Mouse (Mus musculus): ENCODE data around the gene Myl6b. TPM values are rescaled to one million over a fixed set of nuclear protein-coding genes. Genes with fewer than 3 reads are reported as not detected.
A peak's percentile ranks its signal among the peaks of the same experiment; 100 is the strongest.

Gene Myl6b
- polyA plus RNA-seq, 1 experiment = 23.2 TPM

GRCm38 (mm10) chr10:128458348-128458718 is 40.2 kb downstream of the Myl6b start:
- H3K4me3 ChIP-seq (ENCODE audit: control insufficient read depth, low read depth, low read length) = peak overlapping the region; percentile 97
- TF ChIP-seq CTCF (IDR thresholded peaks at IDR 0.05; ENCODE audit: control insufficient read depth, insufficient read depth, insufficient replicate concordance, low read depth, low read length) (no peak), POLR2A (IDR thresholded peaks at IDR 0.05; ENCODE audit: control insufficient read depth, low read depth, low read length) (no peak)
- H3K27me3 ChIP-seq (ENCODE audit: control insufficient read depth, insufficient read depth, low read length) = no peaks in the 10 kb centered on the region

GRCm38 (mm10) chr10:128457676-128458075 is 40.8 kb downstream of the Myl6b start:
- TF ChIP-seq CTCF (IDR thresholded peaks at IDR 0.05; ENCODE audit: control insufficient read depth, insufficient read depth, insufficient replicate concordance, low read depth, low read length) = no peak
- TF ChIP-seq POLR2A (IDR thresholded peaks at IDR 0.05; ENCODE audit: control insufficient read depth, low read depth, low read length) = no peak
- Histone ChIP-seq H3K36me3 (ENCODE audit: control insufficient read depth, insufficient read depth, low read length) (peaks cover 2% of the 10 kb centered on the region; the same call in 1 of the 2 replicates), H3K4me3 (ENCODE audit: control insufficient read depth, low read depth, low read length) (no peak overlapping the region)

More at GRCm38 (mm10) chr10:128458348-128458718, 40.2 kb downstream of the Myl6b start:
- peak overlapping the region; percentile 90 for H3K27ac ChIP-seq (ENCODE audit: control insufficient read depth, insufficient read depth, low read depth, low read length)
- H3K36me3 ChIP-seq (ENCODE audit: control insufficient read depth, insufficient read depth, low read length) = peaks cover 2% of the 10 kb centered on the region
- H3K4me1 ChIP-seq (ENCODE audit: control insufficient read depth, insufficient read depth, low read length) = peaks cover 7% of the 10 kb centered on the region

GRCm38 (mm10) chr10:128455280-128455679 is 43.2 kb downstream of the Myl6b start:
- Histone ChIP-seq H3K4me3 (ENCODE audit: control insufficient read depth, low read depth, low read length) (peak overlapping the region; percentile 30), H3K36me3 (ENCODE audit: control insufficient read depth, insufficient read depth, low read length) (no peaks in the 10 kb centered on the region), H3K4me1 (ENCODE audit: control insufficient read depth, insufficient read depth, low read length) (peaks cover 7% of the 10 kb centered on the region), H3K27me3 (ENCODE audit: control insufficient read depth, insufficient read depth, low read length) (no peaks in the 10 kb centered on the region), H3K27ac (ENCODE audit: control insufficient read depth, insufficient read depth, low read depth, low read length) (no peak overlapping the region)
- no peak for TF ChIP-seq POLR2A (IDR thresholded peaks at IDR 0.05; ENCODE audit: control insufficient read depth, low read depth, low read length)
- 0 out of 2 replicates have a peak, but pooled peaks have one; percentile 21 for TF ChIP-seq CTCF (IDR thresholded peaks at IDR 0.05; ENCODE audit: control insufficient read depth, insufficient read depth, insufficient replicate concordance, low read depth, low read length)

More at GRCm38 (mm10) chr10:128457676-128458075, 40.8 kb downstream of the Myl6b start:
- no peaks in the 10 kb centered on the region for H3K27me3 ChIP-seq (ENCODE audit: control insufficient read depth, insufficient read depth, low read length)
- peaks cover 7% of the 10 kb centered on the region for H3K4me1 ChIP-seq (ENCODE audit: control insufficient read depth, insufficient read depth, low read length)
- H3K27ac ChIP-seq (ENCODE audit: control insufficient read depth, insufficient read depth, low read depth, low read length) = no peak overlapping the region

GRCm38 (mm10) chr10:128454471-128454870 is 44.0 kb downstream of the Myl6b start:
- Histone ChIP-seq H3K4me3 (ENCODE audit: control insufficient read depth, low read depth, low read length) (no peak overlapping the region), H3K27ac (ENCODE audit: control insufficient read depth, insufficient read depth, low read depth, low read length) (no peak overlapping the region), H3K4me1 (ENCODE audit: control insufficient read depth, insufficient read depth, low read length) (peaks cover 3% of the 10 kb centered on the region), H3K36me3 (ENCODE audit: control insufficient read depth, insufficient read depth, low read length) (no peaks in the 10 kb centered on the region), H3K27me3 (ENCODE audit: control insufficient read depth, insufficient read depth, low read length) (no peaks in the 10 kb centered on the region)
- TF ChIP-seq POLR2A (IDR thresholded peaks at IDR 0.05; ENCODE audit: control insufficient read depth, low read depth, low read length) = no peak
- no peak for TF ChIP-seq CTCF (IDR thresholded peaks at IDR 0.05; ENCODE audit: control insufficient read depth, insufficient read depth, insufficient replicate concordance, low read depth, low read length)

- H3K36me3 ChIP-seq (ENCODE audit: control insufficient read depth, insufficient read depth, low read length) = no peaks in the 10 kb centered on the region
- no peaks in the 10 kb centered on the region; the same call in 1 of the 2 replicates for H3K4me1 ChIP-seq (ENCODE audit: control insufficient read depth, insufficient read depth, low read length)
- H3K27ac ChIP-seq (ENCODE audit: control insufficient read depth, insufficient read depth, low read depth, low read length) = no peak overlapping the region
- H3K4me3 ChIP-seq (ENCODE audit: control insufficient read depth, low read depth, low read length) = no peak overlapping the region
- TF ChIP-seq CTCF (IDR thresholded peaks at IDR 0.05; ENCODE audit: control insufficient read depth, insufficient read depth, insufficient replicate concordance, low read depth, low read length) = no peak
- TF ChIP-seq POLR2A (IDR thresholded peaks at IDR 0.05; ENCODE audit: control insufficient read depth, low read depth, low read length) = no peak
- H3K27me3 ChIP-seq (ENCODE audit: control insufficient read depth, insufficient read depth, low read length) = no peaks in the 10 kb centered on the region
Observed at GRCm38 (mm10) chr10:128451014-128451413, 47.5 kb downstream of the Myl6b start.

GRCm38 (mm10) chr10:128445407-128445806 is 53.1 kb downstream of the Myl6b start:
- TF ChIP-seq POLR2A (IDR thresholded peaks at IDR 0.05; ENCODE audit: control insufficient read depth, low read depth, low read length) (no peak), CTCF (IDR thresholded peaks at IDR 0.05; ENCODE audit: control insufficient read depth, insufficient read depth, insufficient replicate concordance, low read depth, low read length) (no peak)
- Histone ChIP-seq H3K36me3 (ENCODE audit: control insufficient read depth, insufficient read depth, low read length) (no peaks in the 10 kb centered on the region), H3K4me3 (ENCODE audit: control insufficient read depth, low read depth, low read length) (no peak overlapping the region), H3K27me3 (ENCODE audit: control insufficient read depth, insufficient read depth, low read length) (no peaks in the 10 kb centered on the region), H3K4me1 (ENCODE audit: control insufficient read depth, insufficient read depth, low read length) (no peaks in the 10 kb centered on the region), H3K27ac (ENCODE audit: control insufficient read depth, insufficient read depth, low read depth, low read length) (no peak overlapping the region)

- no peak overlapping the region for H3K4me3 ChIP-seq (ENCODE audit: control insufficient read depth, low read depth, low read length)
- no peaks in the 10 kb centered on the region for H3K4me1 ChIP-seq (ENCODE audit: control insufficient read depth, insufficient read depth, low read length)
- TF ChIP-seq POLR2A (IDR thresholded peaks at IDR 0.05; ENCODE audit: control insufficient read depth, low read depth, low read length) (no peak), CTCF (IDR thresholded peaks at IDR 0.05; ENCODE audit: control insufficient read depth, insufficient read depth, insufficient replicate concordance, low read depth, low read length) (no peak)
- no peak overlapping the region for H3K27ac ChIP-seq (ENCODE audit: control insufficient read depth, insufficient read depth, low read depth, low read length)
- H3K27me3 ChIP-seq (ENCODE audit: control insufficient read depth, insufficient read depth, low read length) = no peaks in the 10 kb centered on the region
- no peaks in the 10 kb centered on the region for H3K36me3 ChIP-seq (ENCODE audit: control insufficient read depth, insufficient read depth, low read length)
Observed at GRCm38 (mm10) chr10:128444354-128444753, 54.1 kb downstream of the Myl6b start.

Other genes with a start within 250 kb of the Myl6b start
- 0.05 TPM in 1 of 2 replicates, not detected in the other for gene Apon, start 244.6 kb downstream of the Myl6b start, polyA plus RNA-seq (2012; rRNA removed)
- 0.44 and 0.60 TPM in 2 replicates for gene Apof, start 230.0 kb downstream of the Myl6b start, polyA plus RNA-seq (2012; rRNA removed)
- 6.0 and 6.6 TPM in 2 replicates for gene Stat2, start 228.1 kb downstream of the Myl6b start, polyA plus RNA-seq (2012; rRNA removed)
- gene Il23a, start 199.9 kb downstream of the Myl6b start, polyA plus RNA-seq (2012; rRNA removed) = 0.06 and 0.36 TPM in 2 replicates
- gene Pan2, start 195.3 kb downstream of the Myl6b start, polyA plus RNA-seq (2012; rRNA removed) = 21.1 and 24.6 TPM in 2 replicates
- 7.4 and 9.2 TPM in 2 replicates for gene Cnpy2, start 176.2 kb downstream of the Myl6b start, polyA plus RNA-seq (2012; rRNA removed)
- gene Cs, start 161.0 kb downstream of the Myl6b start, polyA plus RNA-seq (2012; rRNA removed) = 58.8 and 59.4 TPM in 2 replicates
- 21.2 TPM in 2 replicates for gene Coq10a, start 129.7 kb downstream of the Myl6b start, polyA plus RNA-seq (2012; rRNA removed)
- gene Ankrd52, start 121.6 kb downstream of the Myl6b start, polyA plus RNA-seq (2012; rRNA removed) = 6.8 and 7.0 TPM in 2 replicates
- 0.14 and 0.18 TPM in 2 replicates for gene Slc39a5, start 97.5 kb downstream of the Myl6b start, polyA plus RNA-seq (2012; rRNA removed)
- 22.5 and 27.7 TPM in 2 replicates for gene Nabp2, start 87.2 kb downstream of the Myl6b start, polyA plus RNA-seq (2012; rRNA removed)
- 82.6 and 84.1 TPM in 2 replicates for gene Rnf41, start 87.0 kb downstream of the Myl6b start, polyA plus RNA-seq (2012; rRNA removed)
- 138 and 141 TPM in 2 replicates for gene Smarcc2, start 39.4 kb downstream of the Myl6b start, polyA plus RNA-seq (2012; rRNA removed)
- gene Myl6, start 4.5 kb downstream of the Myl6b start, polyA plus RNA-seq (2012; rRNA removed) = 191 and 248 TPM in 2 replicates
- 1.6 and 3.1 TPM in 2 replicates for gene Esyt1, start 27.2 kb upstream of the Myl6b start, polyA plus RNA-seq (2012; rRNA removed)
- gene Zc3h10, start 49.1 kb upstream of the Myl6b start, polyA plus RNA-seq (2012; rRNA removed) = 29.9 and 33.9 TPM in 2 replicates
- 1,504 and 1,952 TPM in 2 replicates for gene Rpl41, start 50.6 kb upstream of the Myl6b start, polyA plus RNA-seq (2012; rRNA removed)
- 31.7 and 36.5 TPM in 2 replicates for gene Pa2g4, start 67.3 kb upstream of the Myl6b start, polyA plus RNA-seq (2012; rRNA removed)
- 0.77 and 2.1 TPM in 2 replicates for gene Erbb3, start 91.0 kb upstream of the Myl6b start, polyA plus RNA-seq (2012; rRNA removed)
- 296 and 407 TPM in 2 replicates for gene Rps26, start 128.1 kb upstream of the Myl6b start, polyA plus RNA-seq (2012; rRNA removed)
- 0.84 and 1.2 TPM in 2 replicates for gene Ikzf4, start 147.3 kb upstream of the Myl6b start, polyA plus RNA-seq (2012; rRNA removed)
- 7.0 and 9.7 TPM in 2 replicates for gene Suox, start 175.4 kb upstream of the Myl6b start, polyA plus RNA-seq (2012; rRNA removed)
- gene Rab5b, start 197.6 kb upstream of the Myl6b start, polyA plus RNA-seq (2012; rRNA removed) = 27.6 and 31.1 TPM in 2 replicates
- 24.6 and 27.7 TPM in 2 replicates for gene Pmel, start 205.5 kb upstream of the Myl6b start, polyA plus RNA-seq (2012; rRNA removed)
- gene Cdk2, start 206.3 kb upstream of the Myl6b start, polyA plus RNA-seq (2012; rRNA removed) = 53.1 and 61.0 TPM in 2 replicates
- 124 TPM in 2 replicates for gene Dgka, start 246.2 kb upstream of the Myl6b start, polyA plus RNA-seq (2012; rRNA removed)
- 19.5 TPM in 2 replicates for gene Pym1, start 249.2 kb upstream of the Myl6b start, polyA plus RNA-seq (2012; rRNA removed)